Mouse (Mus musculus): ENCODE results near the gene Adamts7.

- no peak for TF ChIP-seq CTCF (IDR thresholded peaks at IDR 0.05; ENCODE audit: low read depth)
- no peak for TF ChIP-seq EP300 (IDR thresholded peaks at IDR 0.05; ENCODE audit: low read depth)
Observed at GRCm38 (mm10) chr9:90181656-90182388, 19.0 kb downstream of the Adamts7 start.
